Mouse (Mus musculus): Measurements from ENCODE around the gene Arrdc2.

The Arrdc2 gene

GRCm38 (mm10) chr8:70864712-70865221 is 25.2 kb upstream of the Arrdc2 start:
- DNase-seq (ENCODE audit: extremely low spot score) = peak; percentile 78

GRCm38 (mm10) chr8:70863956-70864711 is 24.6 kb upstream of the Arrdc2 start:
- DNase-seq (ENCODE audit: extremely low spot score) = no peak

- no peak for DNase-seq (ENCODE audit: extremely low spot score)
Measured at GRCm38 (mm10) chr8:70862824-70863641, 23.5 kb upstream of the Arrdc2 start, which contains the start of gene Kcnn1. TSS of gene Kcnn1 (minus strand) at chr8:70863258.

- no peak for DNase-seq (ENCODE audit: extremely low spot score)
Measured at GRCm38 (mm10) chr8:70857516-70857915, 18.0 kb upstream of the Arrdc2 start.

GRCm38 (mm10) chr8:70856541-70857197 is 17.1 kb upstream of the Arrdc2 start:
- DNase-seq (ENCODE audit: extremely low spot score) = no peak

- no peak for DNase-seq (ENCODE audit: extremely low spot score)
Measured at GRCm38 (mm10) chr8:70856028-70856427, 16.5 kb upstream of the Arrdc2 start.

GRCm38 (mm10) chr8:70853863-70854262 is 14.3 kb upstream of the Arrdc2 start:
- no peak for DNase-seq (ENCODE audit: extremely low spot score)

GRCm38 (mm10) chr8:70852595-70853231 is 13.2 kb upstream of the Arrdc2 start:
- DNase-seq (ENCODE audit: extremely low spot score) = no peak

GRCm38 (mm10) chr8:70851837-70852236 is 12.3 kb upstream of the Arrdc2 start:
- no peak for DNase-seq (ENCODE audit: extremely low spot score)

GRCm38 (mm10) chr8:70850947-70851346 is 11.4 kb upstream of the Arrdc2 start:
- no peak for DNase-seq (ENCODE audit: extremely low spot score)

GRCm38 (mm10) chr8:70850132-70850845 is 10.8 kb upstream of the Arrdc2 start:
- no peak for DNase-seq (ENCODE audit: extremely low spot score)

GRCm38 (mm10) chr8:70849333-70849990 is 9.9 kb upstream of the Arrdc2 start:
- DNase-seq (ENCODE audit: extremely low spot score) = no peak

GRCm38 (mm10) chr8:70846371-70847154 is 7.0 kb upstream of the Arrdc2 start:
- no peak for DNase-seq (ENCODE audit: extremely low spot score)

GRCm38 (mm10) chr8:70845108-70845507 is 5.6 kb upstream of the Arrdc2 start:
- DNase-seq (ENCODE audit: extremely low spot score) = no peak

GRCm38 (mm10) chr8:70844523-70844922 is 5.0 kb upstream of the Arrdc2 start:
- DNase-seq (ENCODE audit: extremely low spot score) = peak; percentile 91

GRCm38 (mm10) chr8:70843941-70844340 is 4.4 kb upstream of the Arrdc2 start:
- no peak for DNase-seq (ENCODE audit: extremely low spot score)

GRCm38 (mm10) chr8:70843214-70843773 is 3.8 kb upstream of the Arrdc2 start:
- DNase-seq (ENCODE audit: extremely low spot score) = no peak

GRCm38 (mm10) chr8:70842484-70842883 is 3.0 kb upstream of the Arrdc2 start:
- no peak for DNase-seq (ENCODE audit: extremely low spot score)
